Mouse (Mus musculus) limb, embryonic 13.5 days (tissue): ENCODE measurements around the gene Syna. TPM values are rescaled to one million over a fixed set of nuclear protein-coding genes. Genes with fewer than 3 reads are reported as not detected.

ENCODE experiments used
- ATAC-seq: fragments of 200-750 bp; cut with Nextera tagmentation; 2 replicates; pipeline ENCODE4 v1.8.0; 2017; ENCODE audit warnings: low read depth, moderate number of reproducible peaks, moderate TSS enrichment; ENCODE audit not compliant: low FRiP score
- H3K27ac ChIP-seq: fragments of 300-500 bp; sonication (generic); 2 replicates; pipeline ENCODE4 v1.5.1; 2015; ENCODE audit warnings: inconsistent platforms, mild to moderate bottlenecking, moderate library complexity
- H3K27me3 ChIP-seq: fragments of 300-500 bp; sonication (generic); 2 replicates; pipeline ENCODE4 v1.6.1; 2015; ENCODE audit warnings: mild to moderate bottlenecking, inconsistent platforms
- H3K36me3 ChIP-seq: fragments of 300-500 bp; sonication (generic); 2 replicates; pipeline ENCODE4 v1.6.1; 2015; ENCODE audit warnings: inconsistent platforms, mild to moderate bottlenecking, moderate library complexity
- H3K4me1 ChIP-seq: fragments of 300-500 bp; sonication (generic); 2 replicates; pipeline ENCODE4 v1.6.1; 2015; ENCODE audit warnings: inconsistent platforms
- H3K4me2 ChIP-seq: fragments of 300-500 bp; sonication (generic); replicated peaks from 2 replicates; pipeline ENCODE4 v1.6.1; 2015; ENCODE audit warnings: inconsistent platforms, mild to moderate bottlenecking, moderate library complexity
- H3K4me3 ChIP-seq: fragments of 300-500 bp; sonication (generic); 2 replicates; pipeline ENCODE4 v1.5.1; 2015; ENCODE audit warnings: moderate library complexity, mild to moderate bottlenecking, inconsistent platforms
- H3K9ac ChIP-seq: fragments of 300-500 bp; sonication (generic); 2 replicates; pipeline ENCODE4 v1.6.1; 2015; ENCODE audit warnings: mild to moderate bottlenecking, inconsistent platforms
- H3K9me3 ChIP-seq: fragments of 300-500 bp; sonication (generic); 2 replicates; pipeline ENCODE4 v1.6.1; 2016; ENCODE audit warnings: inconsistent platforms
- WGBS: fragments of 180-500 bp; shearing (Covaris S2); methylation state at CpG from one replicate; pipeline ENCODE4 v1.1.7; 2015; 5-methylcytosine and 5-hydroxymethylcytosine counted together
- polyA plus RNA-seq: library from polyadenylated mRNA; unstranded; fragments of >200 nt; fragmentation: Nextera tagmentation; extraction: Ambion mirVana; gene quantifications from 2 replicates; pipeline ENCODE4 v1.2.1, GENCODE M21; 2015

The Syna gene
- polyA plus RNA-seq, 1 experiment from 2014 or later: 0.20 TPM

DNA sequence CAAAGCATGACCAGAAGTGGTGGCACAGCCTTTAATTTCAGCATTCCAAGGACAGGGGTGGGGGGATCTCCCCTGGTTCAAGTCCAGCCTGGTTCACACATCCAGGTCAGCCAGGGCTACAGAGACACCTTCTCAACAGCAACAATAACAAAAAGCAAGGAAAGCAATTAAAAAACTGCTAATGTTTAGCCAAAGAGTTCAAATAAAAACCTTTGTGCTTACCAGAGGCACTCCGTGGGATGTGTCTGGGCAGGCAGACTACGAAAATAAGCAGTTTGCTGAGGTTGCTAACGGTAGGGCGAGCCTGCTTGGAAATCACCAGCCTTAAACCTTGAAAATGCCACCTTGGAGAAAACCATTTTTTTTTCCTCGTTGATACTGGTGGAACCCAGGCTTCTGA is 21.2 kb upstream of the Syna start, which contains the start of gene Rfc2:
Gene Rfc2 (plus strand): TSS at position 221 of the 400 bp plus-strand sequence.
- Histone ChIP-seq H3K27ac (no peak within 1 kb of the TSS), H3K4me3 (no peak within 1 kb of the TSS), H3K4me1 (peaks cover 14% of the 10 kb centered on the region), H3K9ac (no peak within 1 kb of the TSS), H3K4me2 (no peak within 1 kb of the TSS), H3K9me3 (no peaks in the 10 kb centered on the region), H3K27me3 (no peaks in the 10 kb centered on the region), H3K36me3 (peaks cover 3% of the 10 kb centered on the region; the same call in 1 of the 2 replicates)
- 71% methylated on average over 5 of the region's 5 CpGs for WGBS
- no peak for ATAC-seq

DNA sequence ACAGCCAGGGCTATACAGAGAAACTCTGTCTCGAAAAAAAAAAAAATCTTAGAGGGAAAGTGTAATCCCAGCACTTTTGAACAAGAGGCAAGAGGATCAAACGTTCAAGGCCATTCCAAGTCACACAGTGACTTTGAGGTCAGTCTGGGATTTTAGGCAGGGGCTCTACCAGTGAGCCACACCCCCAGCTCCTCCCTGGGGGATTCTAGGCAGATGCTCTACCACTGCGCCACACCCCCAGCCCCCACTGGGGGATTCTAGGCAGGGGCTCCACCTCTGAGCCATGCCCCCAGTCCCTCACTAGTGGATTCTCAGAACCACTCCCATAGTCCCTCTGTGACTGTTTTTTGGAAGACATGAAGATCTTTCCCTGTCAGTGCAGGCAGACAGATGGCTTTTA is 19.2 kb upstream of the Syna start:
- no peaks in the 10 kb centered on the region for H3K9me3 ChIP-seq

DNA sequence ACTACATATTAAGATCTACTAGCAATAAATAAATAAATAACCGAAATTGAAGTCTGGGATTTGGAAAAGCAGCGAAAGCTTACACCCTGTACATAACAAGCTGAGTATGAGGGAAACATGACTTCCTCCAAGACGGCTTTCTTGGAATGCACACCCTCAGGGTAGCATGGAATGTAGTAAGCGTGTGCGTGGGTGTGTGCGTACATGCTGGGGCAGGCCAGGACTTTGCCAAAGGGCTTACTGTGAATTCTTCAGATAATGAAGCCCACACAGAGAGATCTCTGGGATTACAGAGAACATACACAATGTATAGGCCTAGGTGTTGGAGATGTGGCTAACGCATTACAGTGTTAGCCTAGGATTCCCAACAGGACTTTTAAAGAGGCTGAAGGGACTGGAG is 17.6 kb upstream of the Syna start:
- 75% methylated on average over 7 of the region's 7 CpGs for WGBS
- no peaks in the 10 kb centered on the region for H3K27me3 ChIP-seq
- no peak for ATAC-seq
- no peak overlapping the region for H3K4me2 ChIP-seq
- no peaks in the 10 kb centered on the region for H3K36me3 ChIP-seq
- H3K9ac ChIP-seq: no peak overlapping the region
- H3K4me1 ChIP-seq: peaks cover 7% of the 10 kb centered on the region
- no peak overlapping the region for H3K27ac ChIP-seq
- H3K9me3 ChIP-seq: no peaks in the 10 kb centered on the region
- no peak overlapping the region for H3K4me3 ChIP-seq

More for the DNA sequence above, 19.2 kb upstream of the Syna start:
- WGBS: 63% methylated on average over 3 of the region's 3 CpGs
- Histone ChIP-seq H3K27me3 (no peaks in the 10 kb centered on the region), H3K4me1 (peaks cover 12% of the 10 kb centered on the region), H3K36me3 (no peaks in the 10 kb centered on the region), H3K4me2 (no peak overlapping the region), H3K27ac (no peak overlapping the region), H3K9ac (no peak overlapping the region), H3K4me3 (no peak overlapping the region)
- ATAC-seq: no peak

- no peak for ATAC-seq
- Histone ChIP-seq H3K9me3 (no peaks in the 10 kb centered on the region), H3K4me3 (no peak overlapping the region), H3K27me3 (no peaks in the 10 kb centered on the region), H3K9ac (no peak overlapping the region), H3K4me1 (peaks cover 10% of the 10 kb centered on the region), H3K4me2 (no peak overlapping the region), H3K36me3 (no peaks in the 10 kb centered on the region), H3K27ac (no peak overlapping the region)
- WGBS: 75% methylated on average over 14 of the region's 14 CpGs
Measured at GRCm38 (mm10) chr5:134576517-134577220, 16.7 kb upstream of the Syna start.

DNA sequence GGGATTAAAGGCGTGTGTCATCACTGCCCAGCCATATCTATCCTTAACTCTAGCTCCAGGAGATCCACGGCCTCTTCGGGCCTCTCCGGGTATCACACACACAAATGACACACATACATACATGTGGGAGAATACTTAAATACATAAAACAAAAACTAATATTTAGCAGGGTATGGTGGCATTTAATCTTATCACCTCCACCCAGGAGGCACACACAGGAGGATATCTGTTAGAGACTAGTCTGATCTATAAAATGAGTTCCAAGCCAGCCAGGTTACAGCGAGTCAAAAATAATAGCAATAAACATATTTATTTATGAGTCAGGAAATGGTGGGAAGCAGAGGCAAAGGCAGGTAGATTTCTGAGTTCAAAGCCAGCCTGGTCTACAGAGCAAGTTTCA is 15.9 kb upstream of the Syna start:
- H3K4me2 ChIP-seq: no peak overlapping the region
- H3K27me3 ChIP-seq: no peaks in the 10 kb centered on the region
- H3K4me1 ChIP-seq: peaks cover 10% of the 10 kb centered on the region
- no peak overlapping the region for H3K4me3 ChIP-seq
- ATAC-seq: no peak
- no peaks in the 10 kb centered on the region for H3K9me3 ChIP-seq
- no peaks in the 10 kb centered on the region for H3K36me3 ChIP-seq
- H3K9ac ChIP-seq: no peak overlapping the region
- 94% methylated on average over 5 of the region's 5 CpGs for WGBS
- H3K27ac ChIP-seq: no peak overlapping the region

DNA sequence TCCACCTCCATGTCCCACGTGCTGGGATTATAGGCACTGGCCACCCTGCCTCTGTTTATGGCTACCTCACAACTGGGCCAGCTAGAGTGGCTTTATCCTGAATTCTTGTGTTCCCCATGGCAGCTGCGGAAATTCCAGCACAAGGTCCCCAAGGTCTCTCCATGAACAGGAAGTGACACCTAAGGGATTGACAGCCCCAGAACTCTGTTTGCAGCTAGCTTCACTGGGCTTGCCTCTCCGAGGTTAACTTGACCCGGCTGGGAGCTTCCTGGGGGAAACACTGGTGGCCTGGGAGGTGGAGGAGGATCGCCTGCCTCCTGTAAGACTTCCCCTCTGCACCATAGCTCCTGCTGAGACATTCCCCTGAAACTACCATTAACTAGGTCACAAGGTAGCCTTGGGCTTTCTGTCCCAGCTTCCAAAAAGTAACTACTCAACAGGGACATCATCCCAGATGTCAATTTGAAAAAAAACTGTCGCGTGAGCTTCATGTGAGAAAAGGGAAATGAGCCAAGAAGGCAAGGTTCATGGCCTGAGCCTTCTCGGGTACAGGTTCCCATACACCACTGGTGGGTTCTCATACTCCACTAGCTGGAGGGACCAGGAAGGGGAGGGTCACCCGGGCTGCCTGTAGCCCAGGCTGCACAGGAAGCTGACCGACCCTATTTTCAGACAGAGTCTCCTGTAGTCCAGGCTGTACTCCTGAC is 12.7 kb upstream of the Syna start:
- H3K27me3 ChIP-seq: no peaks in the 10 kb centered on the region
- H3K4me3 ChIP-seq: peak overlapping the region; percentile 57
- peak; percentile 22; the same call in 1 of the 2 replicates for ATAC-seq
- H3K27ac ChIP-seq: peak overlapping the region; percentile 87; the same call in 1 of the 2 replicates
- H3K9ac ChIP-seq: peak overlapping the region; percentile 67
- 35% methylated on average over 10 of the region's 10 CpGs for WGBS
- peaks cover 18% of the 10 kb centered on the region for H3K4me1 ChIP-seq
- peak overlapping the region; percentile 87 for H3K4me2 ChIP-seq
- H3K9me3 ChIP-seq: no peaks in the 10 kb centered on the region
- no peaks in the 10 kb centered on the region for H3K36me3 ChIP-seq

- peak overlapping the region; percentile 57 for H3K4me3 ChIP-seq
- H3K4me1 ChIP-seq: peaks cover 18% of the 10 kb centered on the region
- H3K9me3 ChIP-seq: no peaks in the 10 kb centered on the region
- H3K9ac ChIP-seq: peak overlapping the region; percentile 67
- under 1% methylated on average over 23 of the region's 23 CpGs for WGBS
- H3K4me2 ChIP-seq: peak overlapping the region; percentile 87
- H3K36me3 ChIP-seq: no peaks in the 10 kb centered on the region
- no peaks in the 10 kb centered on the region for H3K27me3 ChIP-seq
- peak overlapping the region; percentile 87 for H3K27ac ChIP-seq
- peak; percentile 64; the same call in 1 of the 2 replicates for ATAC-seq
Measured at GRCm38 (mm10) chr5:134571730-134572507, 11.9 kb upstream of the Syna start.

GRCm38 (mm10) chr5:134568964-134569491 is 9.1 kb upstream of the Syna start:
- Histone ChIP-seq H3K27ac (no peak overlapping the region; the same call in 1 of the 2 replicates), H3K4me3 (no peak overlapping the region), H3K4me2 (no peak overlapping the region), H3K4me1 (peaks cover 18% of the 10 kb centered on the region), H3K9me3 (no peaks in the 10 kb centered on the region), H3K9ac (no peak overlapping the region), H3K27me3 (no peaks in the 10 kb centered on the region), H3K36me3 (no peaks in the 10 kb centered on the region)
- WGBS: 43% methylated on average over 8 of the region's 8 CpGs
- no peak for ATAC-seq

GRCm38 (mm10) chr5:134568030-134568429 is 8.1 kb upstream of the Syna start:
- ATAC-seq: no peak
- Histone ChIP-seq H3K36me3 (no peaks in the 10 kb centered on the region), H3K4me2 (no peak overlapping the region), H3K27ac (no peak overlapping the region), H3K27me3 (no peaks in the 10 kb centered on the region), H3K4me1 (peaks cover 17% of the 10 kb centered on the region), H3K9ac (no peak overlapping the region), H3K9me3 (no peaks in the 10 kb centered on the region), H3K4me3 (no peak overlapping the region)
- 60% methylated on average over 3 of the region's 3 CpGs for WGBS

- 81% methylated on average over 4 of the region's 4 CpGs for WGBS
- Histone ChIP-seq H3K27ac (no peak overlapping the region), H3K9me3 (no peaks in the 10 kb centered on the region), H3K4me3 (no peak overlapping the region), H3K9ac (no peak overlapping the region), H3K36me3 (no peaks in the 10 kb centered on the region), H3K4me1 (peaks cover 11% of the 10 kb centered on the region), H3K27me3 (no peaks in the 10 kb centered on the region), H3K4me2 (no peak overlapping the region)
- no peak for ATAC-seq
Measured at GRCm38 (mm10) chr5:134567445-134567844, 7.5 kb upstream of the Syna start.

- Histone ChIP-seq H3K4me1 (peaks cover 8% of the 10 kb centered on the region), H3K27me3 (no peaks in the 10 kb centered on the region), H3K36me3 (no peaks in the 10 kb centered on the region), H3K27ac (no peak overlapping the region), H3K9ac (no peak overlapping the region), H3K4me2 (no peak overlapping the region), H3K4me3 (no peak overlapping the region), H3K9me3 (no peaks in the 10 kb centered on the region)
- WGBS: 90% methylated on average over 6 of the region's 6 CpGs
- no peak for ATAC-seq
Measured at GRCm38 (mm10) chr5:134565696-134566095, 5.7 kb upstream of the Syna start.

DNA sequence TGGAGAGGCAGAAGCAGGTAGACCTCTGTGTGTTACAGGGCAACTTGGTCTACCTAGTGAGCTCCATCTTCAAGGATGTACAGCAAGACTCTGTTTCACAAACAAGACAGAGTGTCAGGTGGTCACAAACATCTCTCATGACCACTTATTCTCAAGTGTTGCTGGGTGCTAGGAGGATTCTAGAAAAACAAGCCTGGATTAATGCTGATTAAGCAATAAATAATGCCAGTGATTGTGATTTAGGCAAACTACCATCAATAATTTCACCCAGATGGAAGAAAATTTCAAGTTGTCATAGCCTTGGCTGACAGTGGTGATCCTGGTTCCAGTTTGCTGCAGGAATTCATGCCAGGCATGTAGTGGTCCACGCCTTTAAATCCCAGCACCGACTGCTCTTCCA is 4.3 kb upstream of the Syna start:
- Histone ChIP-seq H3K36me3 (no peaks in the 10 kb centered on the region), H3K4me1 (peaks cover 8% of the 10 kb centered on the region), H3K9ac (no peak overlapping the region), H3K27ac (no peak overlapping the region), H3K27me3 (no peaks in the 10 kb centered on the region), H3K9me3 (no peaks in the 10 kb centered on the region), H3K4me2 (no peak overlapping the region), H3K4me3 (no peak overlapping the region)
- 97% methylated on average over 2 of the region's 2 CpGs for WGBS
- ATAC-seq: no peak
